In genomic region chr4:133055163-133055951, GRCm38 (mm10) we compare ENCODE assay signal across 8 mouse cellular contexts. TPM values are rescaled to one million over a fixed set of nuclear protein-coding genes. Genes with fewer than 3 reads are reported as not detected.
DNase-seq lines count a peak whose midpoint lies in the region; ATAC-seq and TF ChIP-seq lines count a peak whose summit lies in the region.

No protein-coding gene starts in this region.

- peak; percentile 56 for DNase-seq in lung, embryonic 14.5 days
- no peak for DNase-seq in lung, postnatal 4 days
- DNase-seq in hindbrain, embryonic 11.5 days (ENCODE audit: low spot score) = no peak
- no peak for DNase-seq in layer of hippocampus, adult 18-20 months (ENCODE audit: low spot score in 2 of 2)
- no peak for DNase-seq in cerebellum, postnatal 36 days
- DNase-seq in ovary, postnatal 14 days (ENCODE audit: low spot score) = no peak

- H3K36me3 ChIP-seq in lung, embryonic 14.5 days (ENCODE audit: insufficient read depth) = peaks cover 27% of the 10 kb centered on the region
- H3K36me3 ChIP-seq in hindbrain, embryonic 11.5 days (ENCODE audit: control insufficient read depth, insufficient read depth, low read length) = 0 out of 2 replicates have a peak, but pooled peaks cover 2% of the 10 kb centered on the region
- H3K36me3 ChIP-seq in midbrain, embryonic 15.5 days (replicated peaks) = no peaks in the 10 kb centered on the region

- TF ChIP-seq POLR2A in cortical plate, adult 2 months (IDR thresholded peaks at IDR 0.05; ENCODE audit: extremely low read depth, insufficient read depth, low read length) = no peak

- ATAC-seq in lung, embryonic 14.5 days (ENCODE audit: insufficient read depth) = peak; percentile 39
- peak; percentile 8; the same call in 1 of the 2 replicates for ATAC-seq in hindbrain, embryonic 11.5 days (ENCODE audit: low FRiP score)
- ATAC-seq in midbrain, embryonic 15.5 days (replicated peaks) = peak; percentile 3; the same call in 1 of the 2 replicates

- TF ChIP-seq CTCF in lung, embryonic 14.5 days (IDR thresholded peaks at IDR 0.05; ENCODE audit: low read depth) = 0 out of 2 replicates have a peak, but pooled peaks have one; percentile 8
- TF ChIP-seq CTCF in cortical plate, adult 2 months (IDR thresholded peaks at IDR 0.05; ENCODE audit: extremely low read depth, insufficient read depth, low read length) = no peak

- peak overlapping the region; percentile 94 for H3K27ac ChIP-seq in lung, embryonic 14.5 days (ENCODE audit: low read depth)
- peak overlapping the region; percentile 78 for H3K27ac ChIP-seq in cortical plate, adult 2 months (ENCODE audit: insufficient read depth, low read length)
- H3K27ac ChIP-seq in hindbrain, embryonic 11.5 days (ENCODE audit: low read depth, low read length) = no peak overlapping the region
- no peak overlapping the region for H3K27ac ChIP-seq in midbrain, embryonic 15.5 days

- H3K4me1 ChIP-seq in lung, embryonic 14.5 days (ENCODE audit: insufficient read depth) = peaks cover 44% of the 10 kb centered on the region
- peaks cover 33% of the 10 kb centered on the region for H3K4me1 ChIP-seq in cortical plate, adult 2 months (ENCODE audit: control insufficient read depth, insufficient read depth, low read length)
- H3K4me1 ChIP-seq in hindbrain, embryonic 11.5 days (replicated peaks; ENCODE audit: control insufficient read depth, insufficient read depth, low read length) = peaks cover 17% of the 10 kb centered on the region
- H3K4me1 ChIP-seq in midbrain, embryonic 15.5 days = peaks cover 50% of the 10 kb centered on the region

- WGBS in lung, embryonic 14.5 days = 57% methylated on average over 8 of the region's 8 CpGs
- 72% methylated on average over 8 of the region's 8 CpGs for WGBS in hindbrain, embryonic 11.5 days
- 81% methylated on average over 8 of the region's 8 CpGs for WGBS in midbrain, embryonic 15.5 days

- no peaks in the 10 kb centered on the region for H3K9me3 ChIP-seq in lung, embryonic 14.5 days (ENCODE audit: low read depth, low read length)
- no peaks in the 10 kb centered on the region for H3K9me3 ChIP-seq in hindbrain, embryonic 11.5 days (ENCODE audit: control insufficient read depth, low read length)
- no peaks in the 10 kb centered on the region for H3K9me3 ChIP-seq in midbrain, embryonic 15.5 days

- H3K4me3 ChIP-seq in lung, embryonic 14.5 days (ENCODE audit: low read depth, low read length) = no peak overlapping the region
- no peak overlapping the region for H3K4me3 ChIP-seq in cortical plate, adult 2 months (ENCODE audit: insufficient read depth, low read length)
- no peak overlapping the region for H3K4me3 ChIP-seq in hindbrain, embryonic 11.5 days (ENCODE audit: low read depth, low read length)
- H3K4me3 ChIP-seq in midbrain, embryonic 15.5 days = no peak overlapping the region

- no peaks in the 10 kb centered on the region for H3K27me3 ChIP-seq in lung, embryonic 14.5 days (ENCODE audit: insufficient read depth, low read length)
- no peaks in the 10 kb centered on the region for H3K27me3 ChIP-seq in hindbrain, embryonic 11.5 days (ENCODE audit: control insufficient read depth, insufficient read depth, low read length)
- no peaks in the 10 kb centered on the region for H3K27me3 ChIP-seq in midbrain, embryonic 15.5 days (replicated peaks)

- peak overlapping the region; percentile 32; the same call in 1 of the 2 replicates for H3K9ac ChIP-seq in lung, embryonic 14.5 days
- H3K9ac ChIP-seq in hindbrain, embryonic 11.5 days (ENCODE audit: low read depth, low read length) = no peak overlapping the region
- H3K9ac ChIP-seq in midbrain, embryonic 15.5 days = no peak overlapping the region

- H3K4me2 ChIP-seq in lung, embryonic 14.5 days = peak overlapping the region; percentile 56
- no peak overlapping the region for H3K4me2 ChIP-seq in hindbrain, embryonic 11.5 days (replicated peaks; ENCODE audit: low read depth, low read length)
- H3K4me2 ChIP-seq in midbrain, embryonic 15.5 days = no peak overlapping the region

RNA-seq across cellular contexts. Expression of gene Ahdc1, which starts 44.3 kb away (rescaled TPM):
- polyA plus RNA-seq in lung, embryonic 14.5 days (2014; fragmentation: Nextera tagmentation; extraction: Ambion mirVana) = 10.2 and 10.5 TPM in 2 replicates
- 23.8 and 26.4 TPM in 2 replicates for polyA plus RNA-seq in cortical plate, adult 2 months (2012; rRNA removed)
- polyA plus RNA-seq in hindbrain, embryonic 11.5 days (2014; fragmentation: Nextera tagmentation; extraction: Ambion mirVana) = 6.8 and 9.0 TPM in 2 replicates
- 13.5 and 14.4 TPM in 2 replicates for polyA plus RNA-seq in midbrain, embryonic 15.5 days (2015; fragmentation: Nextera tagmentation; extraction: Ambion mirVana)
- total RNA-seq in layer of hippocampus, adult 18-20 months (2021) = 100 to 1,000 TPM; 114 to 116 TPM

Comparison
In these comparisons a context has a peak if more than half of its experiments do, and no peak if none do; other contexts are left out.
1. H3K27ac ChIP-seq: peak in lung, embryonic 14.5 days (single experiment) and cortical plate, adult 2 months (single experiment); none in hindbrain, embryonic 11.5 days (single experiment) and midbrain, embryonic 15.5 days (single experiment).
2. Peak in every context shown above with its lines, with median percentiles within 50 percentile points of each other: ATAC-seq.